Mouse (Mus musculus) left cerebral cortex, postnatal 36 days (tissue): ENCODE data around the gene Rxra. TPM values are rescaled to one million over a fixed set of nuclear protein-coding genes. Genes with fewer than 3 reads are reported as not detected.
A peak's percentile ranks its signal among the peaks of the same experiment; 100 is the strongest.

Experiments used
- DNase-seq, 2 experiments: peaks; one replicate each; pipeline ENCODE4 v3.0.0; 2021 to 2022; ENCODE audit warnings: low spot score in 2 of 2, mixed read lengths in 1 of 2
- intact Hi-C: fragments of 180-260 bp; cut with DNase I; formaldehyde crosslinking; loops from one replicate; pipeline ENCODE4 v1.15.1; 2025
- total RNA-seq, 2 experiments: library from RNA; stranded (reverse); gene quantifications; 2 replicates each; pipeline ENCODE4 v1.2.3; 2021

Rxra gene
- total RNA-seq, 2 experiments from 2014 or later, result 19.7 to 25.6 TPM

GRCm38 (mm10) chr2:27777756-27778155 lies 101.5 kb downstream of the Rxra start:
- intact Hi-C loops, result no loop called here

GRCm38 (mm10) chr2:27778289-27778688 lies 102.0 kb downstream of the Rxra start:
- intact Hi-C loops, result no loop called here
- DNase-seq, result no peak

More at GRCm38 (mm10) chr2:27777756-27778155, 101.5 kb downstream of the Rxra start:
- DNase-seq, result no peak

GRCm38 (mm10) chr2:27779291-27779866 lies 103.1 kb downstream of the Rxra start:
- DNase-seq, result no peak
- intact Hi-C loops, result no loop called here

- intact Hi-C loops, result no loop called here
- DNase-seq, result no peak
Measured at GRCm38 (mm10) chr2:27780162-27780561, 103.9 kb downstream of the Rxra start.

GRCm38 (mm10) chr2:27785363-27785762 lies 109.1 kb downstream of the Rxra start:
- intact Hi-C loops, result no loop called here

GRCm38 (mm10) chr2:27785973-27786417 lies 109.8 kb downstream of the Rxra start:
- DNase-seq, result peak; percentile 41 to 50
- intact Hi-C loops, result no loop called here

More at GRCm38 (mm10) chr2:27785363-27785762, 109.1 kb downstream of the Rxra start:
- DNase-seq, result peak in 1 of 2 experiments; percentile 30

GRCm38 (mm10) chr2:27791571-27791970 lies 115.3 kb downstream of the Rxra start:
- no peak for DNase-seq
- intact Hi-C loops, result no loop called here

- intact Hi-C loops, result no loop called here
- no peak for DNase-seq
Measured at GRCm38 (mm10) chr2:27799018-27799417, 122.8 kb downstream of the Rxra start.

GRCm38 (mm10) chr2:27801041-27801440 lies 124.8 kb downstream of the Rxra start:
- intact Hi-C loops, result no loop called here

GRCm38 (mm10) chr2:27802493-27802892 lies 126.3 kb downstream of the Rxra start:
- intact Hi-C loops, result no loop called here
- DNase-seq, result peak; percentile 41 to 55

More at GRCm38 (mm10) chr2:27801041-27801440, 124.8 kb downstream of the Rxra start:
- no peak for DNase-seq

- intact Hi-C loops, result no loop called here
- DNase-seq, result no peak
Measured at GRCm38 (mm10) chr2:27806691-27807090, 130.5 kb downstream of the Rxra start.

- DNase-seq, result no peak
- intact Hi-C loops, result no loop called here
Measured at GRCm38 (mm10) chr2:27807684-27808083, 131.4 kb downstream of the Rxra start.

GRCm38 (mm10) chr2:27809897-27810296 lies 133.7 kb downstream of the Rxra start:
- intact Hi-C loops, result no loop called here

More at GRCm38 (mm10) chr2:27809897-27810296, 133.7 kb downstream of the Rxra start:
- no peak for DNase-seq

Other genes starting within 250 kb of the Rxra start
- gene Vav2, start 249.4 kb upstream of the Rxra start, total RNA-seq, result 10 to 100 TPM in 1 of 2 experiments, 1 to 10 TPM in 1; 9.6 to 12.3 TPM
- 10 to 100 TPM; 26.2 to 30.0 TPM for gene Brd3os, start 234.1 kb upstream of the Rxra start, total RNA-seq
- 10 to 100 TPM; 43.0 to 56.9 TPM for gene Brd3, start 168.8 kb upstream of the Rxra start, total RNA-seq
- gene Wdr5, start 161.3 kb upstream of the Rxra start, total RNA-seq, result 10 to 100 TPM; 24.2 to 28.5 TPM
- gene Col5a1, start 210.0 kb downstream of the Rxra start, total RNA-seq, result 1 to 10 TPM; 7.0 to 8.9 TPM